Comparison of ENCODE assay signal across 8 mouse cellular contexts in the genomic region with DNA sequence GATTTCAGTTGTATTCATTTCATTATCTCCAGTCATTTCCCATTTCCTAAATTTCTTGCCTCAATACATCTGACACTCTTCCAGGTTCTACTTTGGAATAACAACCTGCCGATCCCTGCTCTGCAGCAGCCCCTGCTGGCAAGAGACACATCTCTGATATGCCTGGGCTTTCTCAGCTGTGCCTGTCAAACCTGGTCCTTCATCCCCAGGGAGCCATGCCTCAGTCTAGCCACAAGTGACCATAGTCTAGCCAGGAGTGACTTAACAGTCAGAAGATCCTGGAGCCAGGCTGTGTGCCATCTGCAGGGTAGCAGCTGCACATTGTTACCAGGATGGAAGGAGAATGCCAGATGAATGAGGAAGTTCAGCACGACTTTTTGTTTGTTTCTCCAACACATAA.
A peak's percentile ranks its signal among the peaks of the same experiment; 100 is the strongest.
DNase-seq lines count a peak whose midpoint lies in the region; ATAC-seq and TF ChIP-seq lines count a peak whose summit lies in the region.

No protein-coding gene starts in this region.

- no peak overlapping the region for H3K27ac ChIP-seq in cerebellum, adult 2 months (ENCODE audit: insufficient read depth, low read length)
- peak overlapping the region; percentile 1 for H3K27ac ChIP-seq in kidney, adult 2 months (ENCODE audit: insufficient read depth, low read depth, low read length)
- H3K27ac ChIP-seq in limb, embryonic 11.5 days (replicated peaks; ENCODE audit: low read depth, low read length) = no peak overlapping the region
- H3K27ac ChIP-seq in neural tube, embryonic 12.5 days = no peak overlapping the region

- TF ChIP-seq POLR2A in cerebellum, adult 2 months (IDR thresholded peaks at IDR 0.05; ENCODE audit: borderline replicate concordance, insufficient read depth, low read length) = no peak
- no peak for TF ChIP-seq POLR2A in kidney, adult 2 months (IDR thresholded peaks at IDR 0.05; ENCODE audit: low read depth, low read length)

- H3K4me2 ChIP-seq in limb, embryonic 11.5 days (ENCODE audit: low read depth, severe bottlenecking) = no peak overlapping the region
- H3K4me2 ChIP-seq in neural tube, embryonic 12.5 days (replicated peaks) = no peak overlapping the region

- no peak overlapping the region for H3K9ac ChIP-seq in limb, embryonic 11.5 days (ENCODE audit: low read length)
- no peak overlapping the region for H3K9ac ChIP-seq in neural tube, embryonic 12.5 days

- peaks cover 4% of the 10 kb centered on the region; the same call in 1 of the 2 replicates for H3K4me1 ChIP-seq in cerebellum, adult 2 months (ENCODE audit: control insufficient read depth, insufficient read depth, low read length)
- H3K4me1 ChIP-seq in kidney, adult 2 months (ENCODE audit: control insufficient read depth, insufficient read depth, low read length) = no peaks in the 10 kb centered on the region
- H3K4me1 ChIP-seq in limb, embryonic 11.5 days (ENCODE audit: control insufficient read depth, insufficient read depth, low read length) = no peaks in the 10 kb centered on the region
- no peaks in the 10 kb centered on the region for H3K4me1 ChIP-seq in neural tube, embryonic 12.5 days

- no peak for ATAC-seq in limb, embryonic 11.5 days (ENCODE audit: insufficient number of reproducible peaks, low FRiP score, low TSS enrichment, low read depth)
- ATAC-seq in neural tube, embryonic 12.5 days (ENCODE audit: low FRiP score, low read depth) = peak; percentile 50; the same call in 1 of the 2 replicates
- ATAC-seq in activated CD4-positive, CD25-positive, alpha-beta regulatory T cell, adult 4 months = no peak

- no peaks in the 10 kb centered on the region for H3K9me3 ChIP-seq in limb, embryonic 11.5 days (ENCODE audit: control insufficient read depth, low read length)
- no peaks in the 10 kb centered on the region for H3K9me3 ChIP-seq in neural tube, embryonic 12.5 days

- 11% methylated on average over 2 of the region's 2 CpGs for WGBS in cerebellum, adult 2 months
- 29% methylated on average over 2 of the region's 2 CpGs for WGBS in kidney, adult 2 months
- 48% methylated on average over 2 of the region's 2 CpGs for WGBS in limb, embryonic 11.5 days
- WGBS in neural tube, embryonic 12.5 days = 42% methylated on average over 2 of the region's 2 CpGs

- H3K4me3 ChIP-seq in cerebellum, adult 2 months (replicated peaks; ENCODE audit: insufficient read depth, low read depth, low read length) = no peak overlapping the region
- no peak overlapping the region for H3K4me3 ChIP-seq in kidney, adult 2 months (ENCODE audit: insufficient read depth, low read depth, low read length)
- H3K4me3 ChIP-seq in limb, embryonic 11.5 days (ENCODE audit: low read depth, low read length) = no peak overlapping the region
- H3K4me3 ChIP-seq in neural tube, embryonic 12.5 days = no peak overlapping the region

- DNase-seq in cerebellum, adult 2 months = peak in 1 of 2 experiments; percentile 7
- no peak for DNase-seq in cerebellum, adult 8-10 months
- peak; percentile 32 to 80 for DNase-seq in adrenal gland, adult (ENCODE audit: inconsistent age in 2 of 2, low spot score in 1 of 2)
- DNase-seq in frontal cortex, adult 2 months (ENCODE audit: extremely low spot score in 1 of 2, low spot score in 1 of 2) = peak; percentile 14 to 75
- DNase-seq in kidney, adult 2 months = peak; percentile 84
- DNase-seq in limb, embryonic 11.5 days (ENCODE audit: low spot score) = peak; percentile 48

- TF ChIP-seq CTCF in cerebellum, adult 2 months (IDR thresholded peaks at IDR 0.05; ENCODE audit: borderline replicate concordance, insufficient read depth, low read depth, low read length) = peak; percentile 25; the same call in 1 of the 2 replicates
- TF ChIP-seq CTCF in kidney, adult 2 months (conservative IDR thresholded peaks at IDR 0.05; ENCODE audit: insufficient read depth, insufficient read length, low read depth, low read length) = peak; percentile 85

- H3K27me3 ChIP-seq in cerebellum, adult 2 months (ENCODE audit: control insufficient read depth, insufficient read depth, low read length) = no peaks in the 10 kb centered on the region
- H3K27me3 ChIP-seq in kidney, adult 2 months (replicated peaks; ENCODE audit: control insufficient read depth, insufficient read depth, low read length) = no peaks in the 10 kb centered on the region
- no peaks in the 10 kb centered on the region for H3K27me3 ChIP-seq in limb, embryonic 11.5 days (ENCODE audit: control insufficient read depth, insufficient read depth, low read length)
- no peaks in the 10 kb centered on the region for H3K27me3 ChIP-seq in neural tube, embryonic 12.5 days (replicated peaks)

- no peaks in the 10 kb centered on the region for H3K36me3 ChIP-seq in kidney, adult 2 months (ENCODE audit: control insufficient read depth, insufficient read depth, low read length)
- H3K36me3 ChIP-seq in limb, embryonic 11.5 days (ENCODE audit: control insufficient read depth, insufficient read depth, low read length) = no peaks in the 10 kb centered on the region
- no peaks in the 10 kb centered on the region for H3K36me3 ChIP-seq in neural tube, embryonic 12.5 days
